Mouse (Mus musculus) kidney, adult 8-10 months (tissue): ENCODE data around the gene Loxl3.
A peak's percentile ranks its signal among the peaks of the same experiment; 100 is the strongest.

Experiments
- DNase-seq, 2 experiments: peaks; one replicate each; pipeline ENCODE4 v3.0.0; 2022

Gene Loxl3

DNA sequence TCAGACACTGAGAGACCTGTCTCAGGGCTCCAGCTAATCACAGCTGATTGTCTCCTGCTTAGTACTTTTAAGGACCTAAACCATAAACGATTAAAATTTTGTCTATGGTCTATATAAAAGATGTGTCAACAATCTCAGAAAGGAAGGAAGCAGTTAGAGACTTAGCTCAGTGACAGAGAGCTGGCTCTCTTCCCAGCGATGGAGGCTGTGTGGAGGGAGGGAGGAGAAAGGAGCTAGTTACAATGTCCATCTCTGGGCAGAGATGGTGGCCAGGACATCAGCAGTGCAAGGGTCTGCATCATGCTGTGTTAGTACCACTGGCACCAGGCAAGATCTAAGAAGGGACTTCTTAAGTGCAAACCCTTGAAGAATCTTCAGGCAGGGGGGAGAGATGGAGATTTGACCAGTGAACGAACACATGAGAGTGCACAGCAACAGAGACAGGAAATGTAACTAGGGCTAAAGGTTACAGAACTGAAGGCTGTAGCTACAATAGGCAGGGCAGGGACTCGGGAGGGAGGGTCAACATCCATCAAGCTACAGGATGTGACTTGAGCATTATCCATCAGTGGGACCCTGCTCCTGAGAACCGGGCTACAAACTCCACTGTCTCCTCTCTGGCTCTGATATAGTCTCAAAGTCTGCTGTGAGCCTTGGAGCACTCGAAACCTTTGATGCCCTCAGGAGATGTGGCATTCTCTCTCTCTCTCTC is 58.6 kb downstream of the Loxl3 start:
- no peak for DNase-seq

DNA sequence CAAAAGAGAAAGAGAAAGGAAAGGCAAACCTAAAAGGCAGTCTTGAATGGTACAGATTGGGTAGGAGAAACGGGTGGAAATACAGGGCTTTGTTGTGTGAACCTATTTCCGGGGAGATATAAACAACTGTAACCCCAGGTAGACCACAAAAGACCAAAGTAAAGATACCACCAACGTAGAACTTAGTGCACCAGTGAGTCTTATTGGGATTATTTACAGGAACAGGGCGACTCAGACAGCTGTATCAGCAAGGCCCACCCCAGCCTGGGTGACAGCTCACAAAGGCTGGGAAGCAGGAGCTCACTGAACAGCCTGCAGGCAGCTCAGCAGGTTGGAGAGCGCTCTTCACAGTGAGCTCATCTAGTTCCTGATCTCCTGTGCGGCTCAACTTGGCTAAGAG is 62.0 kb downstream of the Loxl3 start:
- no peak for DNase-seq

DNA sequence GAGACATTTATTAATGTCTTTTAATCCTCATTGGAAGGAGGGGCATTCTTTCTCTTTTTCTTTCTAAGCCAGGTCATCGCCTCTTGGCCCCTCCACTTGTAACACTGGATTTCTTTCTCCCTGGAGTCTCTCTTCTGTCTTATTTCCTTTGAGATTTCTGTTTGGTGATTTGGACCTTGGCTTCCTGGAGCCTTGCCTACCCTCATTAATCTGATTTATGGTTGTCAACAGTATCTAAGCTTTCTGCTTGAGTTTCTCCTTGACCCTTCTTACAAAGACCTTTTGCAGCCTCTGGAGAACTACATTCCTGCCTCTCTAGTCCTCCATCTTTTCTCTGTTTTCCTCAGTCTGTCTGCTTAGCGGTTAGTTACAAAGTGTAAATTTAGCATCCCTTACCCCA is 64.4 kb downstream of the Loxl3 start:
- DNase-seq: peak; percentile 77 to 85

DNA sequence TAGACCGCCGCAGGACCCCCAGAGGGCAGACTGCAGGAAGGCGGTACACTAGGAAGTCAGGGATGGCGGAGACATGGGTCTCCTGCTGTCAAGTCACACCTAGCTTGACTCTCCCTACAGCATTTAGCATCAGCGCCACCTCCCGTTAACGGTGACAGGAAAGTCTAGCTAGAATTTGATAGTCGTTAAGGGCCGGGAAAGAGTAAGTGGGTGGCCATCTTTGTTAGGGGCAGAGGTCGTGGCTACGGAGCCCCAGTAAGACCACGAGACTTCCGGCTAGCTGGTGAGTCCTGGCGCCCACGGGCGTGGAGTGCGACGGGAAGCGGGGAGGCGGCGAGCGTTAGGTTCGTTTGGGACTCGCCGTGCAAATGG is 67.3 kb downstream of the Loxl3 start, which contains the start of the genes Ccdc142 and Gm42688:
Ccdc142 (plus strand) TSS at position 286 of the 372 bp plus-strand sequence.
Gm42688 (plus strand) TSS at position 302 of the 372 bp plus-strand sequence.
- peak; percentile 94 to 95 for DNase-seq

DNA sequence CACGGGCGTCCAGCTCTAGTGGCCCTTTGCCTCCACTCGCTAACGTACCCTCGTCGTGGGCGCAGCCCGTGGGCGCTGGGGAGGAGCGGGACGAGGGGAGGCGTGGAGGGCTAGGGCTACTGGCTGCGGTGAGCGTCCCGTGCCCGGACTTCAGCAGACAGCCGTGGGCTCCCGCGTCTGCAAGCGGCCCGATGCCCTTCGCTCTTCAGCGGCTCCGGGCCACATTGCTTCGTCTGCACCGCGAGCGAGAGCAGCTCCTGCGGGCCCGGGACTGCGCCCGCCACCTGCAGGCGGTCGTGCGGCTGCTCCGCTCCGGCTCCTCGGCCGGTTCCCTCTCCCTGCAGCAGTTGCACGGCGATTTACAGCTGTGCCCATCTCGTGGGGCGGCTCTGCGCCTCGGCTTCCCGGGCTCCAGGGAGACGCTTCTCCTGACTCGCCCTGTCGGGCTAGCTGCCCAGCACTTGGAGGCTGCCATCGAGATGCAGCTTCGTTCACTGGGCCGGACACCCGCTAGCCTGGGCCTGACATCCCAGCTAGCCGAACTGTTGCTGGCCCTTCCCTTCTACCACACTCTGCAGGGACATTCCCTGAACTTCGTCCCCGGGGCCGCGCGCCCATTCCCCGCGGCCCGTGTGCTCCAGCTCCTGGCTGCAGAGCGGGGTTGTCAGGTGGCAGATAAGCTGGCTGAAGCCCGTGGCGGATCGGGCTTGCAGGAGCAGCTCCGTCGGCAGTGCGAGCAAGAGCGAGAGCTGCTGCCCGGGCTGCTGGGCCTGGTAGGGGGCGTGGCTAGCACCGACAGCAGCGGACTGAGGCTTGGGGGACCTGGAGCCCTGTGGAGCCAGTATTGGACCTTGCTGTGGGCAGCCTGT is 67.9 kb downstream of the Loxl3 start:
- DNase-seq: peak in 1 of 2 experiments; percentile 64
